10 mouse cellular contexts compared by ENCODE assay signal in genomic region chr6:57570170-57570974, GRCm38 (mm10). TPM values are rescaled to one million over a fixed set of nuclear protein-coding genes. Genes with fewer than 3 reads are reported as not detected.
DNase-seq lines count a peak whose midpoint lies in the region; ATAC-seq lines count a peak whose summit lies in the region.
"Had no signal": no experiment of that assay in that cellular context is flagged by ENCODE, and none has a peak within 500 bp of the region (broad histone marks: within the 10 kb centered on the region; RNA-seq: fewer than 3 reads in every experiment).

No protein-coding gene starts in this region.

- H3K9me3 ChIP-seq in forebrain, embryonic 11.5 days (ENCODE audit: control insufficient read depth, low read length) = no peaks in the 10 kb centered on the region
- no peaks in the 10 kb centered on the region for H3K9me3 ChIP-seq in limb, embryonic 11.5 days (ENCODE audit: control insufficient read depth, low read length)
- H3K9me3 ChIP-seq in neural tube, embryonic 12.5 days = no peaks in the 10 kb centered on the region
- H3K9me3 ChIP-seq: heart, embryonic 15.5 days; stomach, embryonic 15.5 days had no signal

- no peaks in the 10 kb centered on the region for H3K36me3 ChIP-seq in forebrain, embryonic 11.5 days (ENCODE audit: control insufficient read depth, insufficient read depth, low read length)
- H3K36me3 ChIP-seq in limb, embryonic 11.5 days (ENCODE audit: control insufficient read depth, insufficient read depth, low read length) = no peaks in the 10 kb centered on the region
- no peaks in the 10 kb centered on the region for H3K36me3 ChIP-seq in neural tube, embryonic 12.5 days
- H3K36me3 ChIP-seq: heart, embryonic 15.5 days; stomach, embryonic 15.5 days had no signal

- no peak overlapping the region; the same call in 1 of the 2 replicates for H3K9ac ChIP-seq in forebrain, embryonic 11.5 days (ENCODE audit: low read length)
- H3K9ac ChIP-seq in limb, embryonic 11.5 days (ENCODE audit: low read length) = no peak overlapping the region
- H3K9ac ChIP-seq in neural tube, embryonic 12.5 days = no peak overlapping the region
- H3K9ac ChIP-seq: heart, embryonic 15.5 days; stomach, embryonic 15.5 days had no signal

- intact Hi-C loops in gastrocnemius, postnatal 14 days (cut with DNase I; ENCODE audit: low total_unique reads) = loop anchor here (10.0 kb wide), 1 partner anchor 756 kb away; no protein-coding TSS in a partner anchor

- ATAC-seq in forebrain, embryonic 11.5 days (replicated peaks; ENCODE audit: low FRiP score) = peak; percentile 71
- peak; percentile 44; the same call in 1 of the 2 replicates for ATAC-seq in limb, embryonic 11.5 days (ENCODE audit: insufficient number of reproducible peaks, low FRiP score, low TSS enrichment, low read depth)
- ATAC-seq in neural tube, embryonic 12.5 days (ENCODE audit: low FRiP score, low read depth) = peak; percentile 63

- no peak overlapping the region for H3K4me3 ChIP-seq in forebrain, embryonic 11.5 days (ENCODE audit: low read depth, low read length)
- H3K4me3 ChIP-seq in limb, embryonic 11.5 days (ENCODE audit: low read depth, low read length) = no peak overlapping the region
- H3K4me3 ChIP-seq in neural tube, embryonic 12.5 days = no peak overlapping the region
- H3K4me3 ChIP-seq: heart, embryonic 15.5 days; stomach, embryonic 15.5 days had no signal

- H3K27me3 ChIP-seq in forebrain, embryonic 11.5 days (ENCODE audit: control insufficient read depth, insufficient read depth, low read length) = no peaks in the 10 kb centered on the region
- no peaks in the 10 kb centered on the region for H3K27me3 ChIP-seq in limb, embryonic 11.5 days (ENCODE audit: control insufficient read depth, insufficient read depth, low read length)
- H3K27me3 ChIP-seq in neural tube, embryonic 12.5 days (replicated peaks) = no peaks in the 10 kb centered on the region
- H3K27me3 ChIP-seq: heart, embryonic 15.5 days; stomach, embryonic 15.5 days had no signal

- DNase-seq in 3134 (ENCODE audit: extremely low read depth, insufficient read length, low spot score) (peak; percentile 22), 3T3-L1 (ENCODE audit: low read depth, low spot score) (peak; percentile 89)
- DNase-seq in brain, embryonic 18.5 days (ENCODE audit: low read depth, low spot score) = peak; percentile 16
- DNase-seq in forebrain, embryonic 11.5 days (ENCODE audit: low spot score) = no peak
- peak; percentile 24 to 35 for DNase-seq in kidney, adult 8-10 months
- DNase-seq in limb, embryonic 11.5 days (ENCODE audit: low spot score) = peak; percentile 44
- no peak for DNase-seq in gastrocnemius, postnatal 14 days

- no peak overlapping the region for H3K4me2 ChIP-seq in forebrain, embryonic 11.5 days (ENCODE audit: low read depth, low read length, severe bottlenecking)
- no peak overlapping the region for H3K4me2 ChIP-seq in limb, embryonic 11.5 days (ENCODE audit: low read depth, severe bottlenecking)
- H3K4me2 ChIP-seq in neural tube, embryonic 12.5 days (replicated peaks) = no peak overlapping the region
- H3K4me2 ChIP-seq: heart, embryonic 15.5 days; stomach, embryonic 15.5 days had no signal

- no peak overlapping the region for H3K27ac ChIP-seq in forebrain, embryonic 11.5 days (ENCODE audit: low read depth, low read length)
- no peak overlapping the region for H3K27ac ChIP-seq in limb, embryonic 11.5 days (replicated peaks; ENCODE audit: low read depth, low read length)
- H3K27ac ChIP-seq in neural tube, embryonic 12.5 days = no peak overlapping the region
- H3K27ac ChIP-seq: heart, embryonic 15.5 days; stomach, embryonic 15.5 days had no signal

- no peaks in the 10 kb centered on the region for H3K4me1 ChIP-seq in forebrain, embryonic 11.5 days (replicated peaks; ENCODE audit: control insufficient read depth, insufficient read depth, low read length)
- H3K4me1 ChIP-seq in limb, embryonic 11.5 days (ENCODE audit: control insufficient read depth, insufficient read depth, low read length) = no peaks in the 10 kb centered on the region
- H3K4me1 ChIP-seq in neural tube, embryonic 12.5 days = no peaks in the 10 kb centered on the region
- H3K4me1 ChIP-seq: heart, embryonic 15.5 days; stomach, embryonic 15.5 days had no signal

- WGBS in forebrain, embryonic 11.5 days = 12% methylated on average over 6 of the region's 6 CpGs
- WGBS in limb, embryonic 11.5 days = 16% methylated on average over 6 of the region's 6 CpGs
- WGBS in neural tube, embryonic 12.5 days = 19% methylated on average over 6 of the region's 6 CpGs

RNA-seq across cellular contexts. Expression of gene Herc6, which starts 10.4 kb away (rescaled TPM):
- 2.7 and 3.4 TPM in 2 replicates for polyA plus RNA-seq in forebrain, embryonic 11.5 days (2014; fragmentation: Nextera tagmentation; extraction: Ambion mirVana)
- 1.6 and 2.1 TPM in 2 replicates for polyA plus RNA-seq in limb, embryonic 11.5 days (2014; fragmentation: Nextera tagmentation; extraction: Ambion mirVana)
- 1.6 and 1.9 TPM in 2 replicates for polyA plus RNA-seq in neural tube, embryonic 12.5 days (2016; fragmentation: Nextera tagmentation; extraction: Ambion mirVana)
- total RNA-seq in gastrocnemius, postnatal 14 days (2021) = under 1 TPM; 0.55 to 0.73 TPM

RNA-seq across cellular contexts. Expression of gene Ppm1k, which starts 35.1 kb away (rescaled TPM):
- 6.2 and 6.7 TPM in 2 replicates for polyA plus RNA-seq in forebrain, embryonic 11.5 days (2014; fragmentation: Nextera tagmentation; extraction: Ambion mirVana)
- 5.0 and 5.8 TPM in 2 replicates for polyA plus RNA-seq in limb, embryonic 11.5 days (2014; fragmentation: Nextera tagmentation; extraction: Ambion mirVana)
- 6.6 and 7.1 TPM in 2 replicates for polyA plus RNA-seq in neural tube, embryonic 12.5 days (2016; fragmentation: Nextera tagmentation; extraction: Ambion mirVana)
- 10 to 100 TPM in 1 of 2 experiments, 1 to 10 TPM in 1; 8.9 to 12.1 TPM for total RNA-seq in gastrocnemius, postnatal 14 days (2021)

Comparison
In these comparisons a context has a peak if more than half of its experiments do, and no peak if none do; other contexts are left out.
1. DNase-seq: peak in 3134 (single experiment), 3T3-L1 (single experiment), brain, embryonic 18.5 days (single experiment), kidney, adult 8-10 months (2 of 2) and limb, embryonic 11.5 days (single experiment); none in forebrain, embryonic 11.5 days (single experiment) and gastrocnemius, postnatal 14 days (single experiment).
2. Peak in every context shown above with its lines, with median percentiles within 50 percentile points of each other: ATAC-seq.